Mouse (Mus musculus): Measurements from ENCODE around the gene Cdk1.
A peak's percentile ranks its signal among the peaks of the same experiment; 100 is the strongest.

The Cdk1 gene

GRCm38 (mm10) chr10:69351071-69351841 is 1.5 kb downstream of the Cdk1 start:
- peak; percentile 8 to 32 for DNase-seq (ENCODE audit: inconsistent age in 2 of 2, low spot score in 1 of 2)

GRCm38 (mm10) chr10:69348206-69348605 is 4.5 kb downstream of the Cdk1 start:
- DNase-seq (ENCODE audit: inconsistent age in 2 of 2, low spot score in 1 of 2), result no peak

- DNase-seq (ENCODE audit: inconsistent age in 2 of 2, low spot score in 1 of 2), result no peak
Observed at GRCm38 (mm10) chr10:69342328-69342727, 10.4 kb downstream of the Cdk1 start.

- DNase-seq (ENCODE audit: inconsistent age in 2 of 2, low spot score in 1 of 2), result no peak
Observed at GRCm38 (mm10) chr10:69341570-69342227, 11.0 kb downstream of the Cdk1 start.

- DNase-seq (ENCODE audit: inconsistent age in 2 of 2, low spot score in 1 of 2), result no peak
Observed at GRCm38 (mm10) chr10:69340001-69340400, 12.7 kb downstream of the Cdk1 start.

GRCm38 (mm10) chr10:69336219-69336618 is 16.5 kb downstream of the Cdk1 start:
- no peak for DNase-seq (ENCODE audit: inconsistent age in 2 of 2, low spot score in 1 of 2)

GRCm38 (mm10) chr10:69335611-69336010 is 17.1 kb downstream of the Cdk1 start:
- DNase-seq (ENCODE audit: inconsistent age in 2 of 2, low spot score in 1 of 2), result no peak

- no peak for DNase-seq (ENCODE audit: inconsistent age in 2 of 2, low spot score in 1 of 2)
Observed at GRCm38 (mm10) chr10:69335195-69335536, 17.6 kb downstream of the Cdk1 start.

- DNase-seq (ENCODE audit: inconsistent age in 2 of 2, low spot score in 1 of 2), result no peak
Observed at GRCm38 (mm10) chr10:69334271-69335194, 18.2 kb downstream of the Cdk1 start.

GRCm38 (mm10) chr10:69333212-69333611 is 19.5 kb downstream of the Cdk1 start:
- no peak for DNase-seq (ENCODE audit: inconsistent age in 2 of 2, low spot score in 1 of 2)

- no peak for DNase-seq (ENCODE audit: inconsistent age in 2 of 2, low spot score in 1 of 2)
Observed at GRCm38 (mm10) chr10:69331231-69331630, 21.5 kb downstream of the Cdk1 start.

- no peak for DNase-seq (ENCODE audit: inconsistent age in 2 of 2, low spot score in 1 of 2)
Observed at GRCm38 (mm10) chr10:69328656-69329046, 24.1 kb downstream of the Cdk1 start.

GRCm38 (mm10) chr10:69328029-69328655 is 24.6 kb downstream of the Cdk1 start:
- DNase-seq (ENCODE audit: inconsistent age in 2 of 2, low spot score in 1 of 2), result no peak

GRCm38 (mm10) chr10:69327362-69327761 is 25.4 kb downstream of the Cdk1 start:
- no peak for DNase-seq (ENCODE audit: inconsistent age in 2 of 2, low spot score in 1 of 2)

- DNase-seq (ENCODE audit: inconsistent age in 2 of 2, low spot score in 1 of 2), result peak in 1 of 2 experiments; percentile 61
Observed at GRCm38 (mm10) chr10:69326433-69326832, 26.3 kb downstream of the Cdk1 start.

- DNase-seq (ENCODE audit: inconsistent age in 2 of 2, low spot score in 1 of 2), result no peak
Observed at GRCm38 (mm10) chr10:69324816-69325215, 27.9 kb downstream of the Cdk1 start.

- no peak for DNase-seq (ENCODE audit: inconsistent age in 2 of 2, low spot score in 1 of 2)
Observed at GRCm38 (mm10) chr10:69323986-69324385, 28.8 kb downstream of the Cdk1 start.

GRCm38 (mm10) chr10:69321519-69322035 is 31.2 kb downstream of the Cdk1 start:
- DNase-seq (ENCODE audit: inconsistent age in 2 of 2, low spot score in 1 of 2), result no peak

GRCm38 (mm10) chr10:69320667-69321518 is 31.8 kb downstream of the Cdk1 start:
- DNase-seq (ENCODE audit: inconsistent age in 2 of 2, low spot score in 1 of 2), result peak; percentile 73 to 92

- no peak for DNase-seq (ENCODE audit: inconsistent age in 2 of 2, low spot score in 1 of 2)
Observed at GRCm38 (mm10) chr10:69318514-69318913, 34.2 kb downstream of the Cdk1 start.
